Mouse (Mus musculus): ENCODE data around the gene Itgb6.

- no peak for TF ChIP-seq CTCF (conservative IDR thresholded peaks at IDR 0.05; ENCODE audit: low read length)
- TF ChIP-seq POU5F1 (IDR thresholded peaks at IDR 0.05; ENCODE audit: borderline replicate concordance, low read length) = no peak
- no peak for TF ChIP-seq NANOG (IDR thresholded peaks at IDR 0.05; ENCODE audit: borderline replicate concordance, low read length)
Measured at GRCm38 (mm10) chr2:60724660-60725059, 2.2 kb upstream of the Itgb6 start.
